Mouse (Mus musculus) embryonic fibroblast, embryonic 13.5 days (primary cell): ENCODE results near the gene Oas3.

Experiments
- CTCF ChIP-seq: IDR thresholded peaks from 2 replicates; pipeline ENCODE4 v1.5.1; 2011; ENCODE audit warnings: mild to moderate bottlenecking, control low read depth, low read length, moderate library complexity, borderline replicate concordance; ENCODE audit not compliant: insufficient read depth
- POLR2A ChIP-seq: IDR thresholded peaks from 2 replicates; pipeline ENCODE4 v1.6.1; 2011; ENCODE audit warnings: low read depth, mild to moderate bottlenecking, control low read depth, low read length, moderate library complexity

GRCm38 (mm10) chr5:120776801-120777200, 660 bp downstream of the Oas3 start:
- TF ChIP-seq CTCF (no peak), POLR2A (no peak)
